Mouse (Mus musculus) large intestine, adult 2 months (tissue): ENCODE results near the gene Glud1. TPM values are rescaled to one million over a fixed set of nuclear protein-coding genes. Genes with fewer than 3 reads are reported as not detected.
"Not testable (repeated sequence)": the region's sequence is repeated elsewhere in the genome, so short reads cannot be mapped to it uniquely, and the experiment has no call there.

ENCODE experiments used
- DNase-seq: peaks from one replicate; pipeline ENCODE4 v3.0.0-alpha.2; 2012; ENCODE audit warnings: low read depth, low spot score
- WGBS: fragments of 180-500 bp; shearing (Covaris S2); methylation state at CpG from one replicate; pipeline ENCODE4 v1.1.7; 2018; 5-methylcytosine and 5-hydroxymethylcytosine counted together
- polyA plus RNA-seq: library from polyadenylated mRNA; depleted of rRNA; stranded (reverse); fragments of >200 nt; gene quantifications from 2 replicates; pipeline ENCODE4 v1.2.3, GENCODE M21; 2012

Gene Glud1
- polyA plus RNA-seq, 1 experiment = 48.1 TPM

- 89% methylated on average over 5 of the region's 5 CpGs for WGBS
- no peak for DNase-seq
These were observed 36.6 kb downstream of the Glud1 start for GRCm38 (mm10) chr14:34347084-34347483.

DNA sequence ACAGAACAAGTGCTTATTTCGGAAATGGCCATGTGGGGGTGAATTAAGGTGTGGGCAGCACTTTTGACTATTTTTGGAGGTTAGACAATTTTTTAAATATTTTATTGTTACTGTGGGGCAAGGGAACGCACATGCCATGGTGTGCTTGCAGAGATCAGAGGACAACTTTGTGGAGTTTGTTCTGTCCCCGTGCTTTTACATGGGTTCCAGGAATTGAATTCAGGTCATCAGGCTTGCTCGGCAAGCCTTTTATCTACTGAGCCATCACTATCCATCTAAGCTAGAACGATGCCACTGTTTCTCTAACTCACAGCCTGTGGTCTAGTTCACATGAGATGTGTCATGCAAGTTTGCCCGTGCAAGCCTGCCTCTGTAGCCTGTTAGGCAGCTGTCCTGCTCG lies 37.8 kb downstream of the Glud1 start:
- no peak for DNase-seq

GRCm38 (mm10) chr14:34349007-34349406 lies 38.5 kb downstream of the Glud1 start:
- DNase-seq = peak; percentile 37
- WGBS = 37% methylated on average over 8 of the region's 8 CpGs

More for the DNA sequence above, 37.8 kb downstream of the Glud1 start:
- WGBS = 72% methylated on average over 7 of the region's 7 CpGs

GRCm38 (mm10) chr14:34351660-34352059 lies 41.1 kb downstream of the Glud1 start:
- 38% methylated on average over 3 of the region's 3 CpGs for WGBS
- no peak for DNase-seq

GRCm38 (mm10) chr14:34352523-34352922 lies 42.0 kb downstream of the Glud1 start:
- WGBS = 44% methylated on average over 6 of the region's 6 CpGs
- no peak for DNase-seq

- WGBS = 87% methylated on average over 3 of the region's 3 CpGs
- DNase-seq = no peak
These were observed 42.8 kb downstream of the Glud1 start for GRCm38 (mm10) chr14:34353326-34353725.

GRCm38 (mm10) chr14:34354456-34354855 lies 43.9 kb downstream of the Glud1 start:
- DNase-seq = no peak
- WGBS = 72% methylated on average over 4 of the region's 4 CpGs

- WGBS = 82% methylated on average over 6 of the region's 6 CpGs
- no peak for DNase-seq
These were observed 44.8 kb downstream of the Glud1 start, which contains the start of gene Fam25c for GRCm38 (mm10) chr14:34355301-34355700. Gene Fam25c (minus strand): TSS chr14:34355433.

- WGBS = 58% methylated on average over 7 of the region's 7 CpGs
- no peak for DNase-seq
These were observed 47.3 kb downstream of the Glud1 start for GRCm38 (mm10) chr14:34357671-34358455.

- whole genome bisulfite sequencing = 62% methylated on average over 5 of the region's 5 CpGs
- no peak for DNase-seq
These were observed 49.2 kb downstream of the Glud1 start for GRCm38 (mm10) chr14:34359676-34360244.

GRCm38 (mm10) chr14:34360251-34360650 lies 49.7 kb downstream of the Glud1 start:
- 45% methylated on average over 6 of the region's 6 CpGs for WGBS
- DNase-seq = no peak

DNA sequence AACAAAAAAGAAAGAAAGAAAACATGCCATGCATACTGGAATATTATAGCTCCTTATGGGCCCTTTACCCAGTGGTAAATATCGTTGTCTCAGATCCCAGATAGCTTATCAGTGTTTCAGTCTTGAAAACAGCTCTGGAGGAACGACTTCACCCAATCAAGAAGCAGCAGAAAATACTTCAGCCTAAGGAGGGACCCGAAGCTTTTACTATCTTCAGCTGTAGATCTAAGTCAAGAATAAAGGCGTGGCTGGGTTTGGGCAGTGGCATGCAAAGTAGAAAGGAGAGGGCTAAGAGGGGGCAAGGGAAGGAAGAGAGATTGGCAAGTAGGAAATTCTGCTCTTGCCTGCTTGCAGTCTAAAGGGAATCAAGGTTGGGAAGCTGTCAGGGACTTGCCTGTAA lies 51.6 kb downstream of the Glud1 start:
- DNase-seq = no peak
- 35% methylated on average over 4 of the region's 4 CpGs for WGBS

- 46% methylated on average over 18 of the region's 18 CpGs for WGBS
- peak; percentile 31 for DNase-seq
These were observed 52.4 kb downstream of the Glud1 start for GRCm38 (mm10) chr14:34362726-34363445.

DNA sequence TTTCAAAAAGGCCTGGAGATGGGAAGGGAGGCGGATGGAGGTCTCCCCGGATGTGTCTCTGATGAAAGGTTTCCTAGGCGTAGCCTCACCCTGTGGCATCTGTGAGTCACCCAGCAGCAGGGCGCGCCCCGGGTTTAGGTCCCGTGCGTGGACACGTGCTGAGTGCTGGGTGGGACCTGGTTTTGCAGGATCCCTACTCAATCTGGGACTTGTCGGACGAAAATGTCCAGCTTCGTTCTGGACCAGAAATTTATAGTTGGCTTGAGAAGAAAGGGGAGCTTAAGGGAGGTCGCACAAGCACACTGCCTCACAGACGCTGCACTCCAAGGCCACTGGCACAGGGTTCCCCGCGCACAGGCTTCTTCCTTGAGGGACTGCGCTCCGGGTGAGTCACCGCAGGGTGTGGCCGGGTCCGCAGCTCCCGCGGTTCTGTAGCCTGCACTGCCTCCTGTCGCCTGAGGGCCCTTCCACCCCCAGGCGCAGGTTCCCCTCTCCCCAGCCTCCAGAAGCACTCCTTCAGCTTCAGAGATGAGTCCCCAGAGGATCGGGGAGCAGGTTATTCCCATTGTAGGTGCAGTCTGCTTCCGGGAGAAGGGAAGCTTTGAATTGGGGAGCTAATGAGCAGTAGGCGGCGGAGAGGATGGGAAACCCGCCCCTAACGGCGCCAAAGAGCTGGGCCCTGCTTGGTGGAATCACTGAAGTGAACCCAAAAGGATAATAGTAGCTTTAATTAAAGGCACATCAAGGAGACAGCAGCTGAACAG lies 53.1 kb downstream of the Glud1 start:
- peak; percentile 59 for DNase-seq
- WGBS = 6% methylated on average over 32 of the region's 32 CpGs

DNA sequence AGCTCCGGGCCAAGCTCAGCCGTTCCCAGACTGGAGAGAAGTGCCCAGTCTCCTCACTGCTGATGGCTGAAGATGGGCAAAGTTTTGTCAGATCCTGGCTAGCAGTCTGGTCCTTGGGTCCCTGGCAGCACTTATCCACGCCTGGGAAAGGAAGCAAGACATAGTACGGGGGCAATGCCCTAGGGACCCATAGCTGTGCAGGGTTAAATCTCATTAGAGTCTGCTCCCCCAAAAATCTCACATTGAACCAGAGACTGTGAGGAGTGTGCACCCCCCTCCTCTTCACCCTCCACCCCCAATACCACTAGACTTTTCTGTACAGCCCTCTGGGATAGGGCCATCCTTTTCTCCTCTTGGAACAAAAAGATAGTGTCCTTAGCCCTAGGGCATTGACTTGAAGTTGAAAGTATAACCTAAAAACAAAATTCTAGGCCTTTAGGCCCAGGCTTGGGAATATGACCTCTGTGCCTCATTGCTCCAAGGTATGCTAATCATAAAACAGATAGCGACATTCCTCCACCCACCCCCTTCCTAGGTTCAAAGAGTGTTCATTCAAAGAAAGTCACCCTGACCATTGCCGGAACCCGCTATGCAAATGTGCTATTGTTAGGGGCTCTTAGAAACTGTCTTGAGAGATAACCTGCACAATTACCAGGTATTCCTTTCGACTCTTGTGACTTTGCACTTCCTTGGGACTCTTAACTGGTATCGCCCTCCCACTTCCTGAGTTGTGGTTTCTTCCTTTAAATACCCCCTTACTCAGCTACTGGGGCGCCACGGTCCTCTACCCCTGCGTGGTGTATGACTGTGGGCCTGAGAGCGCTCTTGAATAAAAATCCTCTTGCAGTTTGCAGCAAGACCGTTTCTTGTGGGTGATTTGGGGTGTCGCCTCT lies 54.0 kb downstream of the Glud1 start:
- not testable (repeated sequence) for DNase-seq
- WGBS = 89% methylated on average over 15 of the region's 15 CpGs

DNA sequence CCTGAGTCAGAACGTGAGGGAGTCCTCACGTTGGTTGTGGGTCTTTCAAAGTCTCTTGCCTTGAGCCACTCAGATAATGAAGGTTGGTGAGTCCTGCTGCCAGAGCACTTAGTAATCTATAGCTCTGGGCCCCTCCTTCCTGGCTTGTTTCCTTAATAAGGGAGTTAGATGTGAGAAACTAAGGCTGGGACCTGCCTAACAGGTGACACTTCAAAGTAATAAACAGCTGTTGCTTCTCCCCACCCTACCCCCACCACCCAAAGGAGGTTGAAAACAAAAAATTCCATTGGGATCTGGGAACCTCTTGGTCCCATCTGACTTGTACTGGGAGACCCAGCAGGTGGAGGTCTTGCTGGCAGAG lies 54.6 kb downstream of the Glud1 start:
- DNase-seq = no peak
- 91% methylated on average over 2 of the region's 2 CpGs for WGBS

DNA sequence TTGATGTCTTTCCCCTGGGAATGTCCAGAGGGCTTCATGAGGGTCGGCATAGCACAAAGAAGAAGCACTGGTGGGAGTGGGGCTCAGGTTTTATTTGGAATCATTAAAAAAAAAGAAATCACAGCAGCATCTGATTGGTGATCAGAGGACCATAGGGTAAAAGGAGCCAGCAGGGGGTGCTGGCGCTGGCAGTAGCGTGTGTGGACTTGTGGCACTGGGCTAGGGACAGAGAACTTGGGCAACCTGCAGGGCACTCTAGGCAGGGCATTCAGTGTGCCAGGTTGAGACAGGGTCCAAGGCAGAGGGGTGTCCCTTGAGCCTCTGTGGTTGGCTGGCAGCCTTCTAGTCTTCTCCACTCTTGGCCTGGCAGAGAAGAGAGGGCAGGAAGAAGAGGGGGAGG lies 59.7 kb downstream of the Glud1 start:
- DNase-seq = no peak
- WGBS = 65% methylated on average over 3 of the region's 3 CpGs

GRCm38 (mm10) chr14:34370921-34371320 lies 60.4 kb downstream of the Glud1 start:
- DNase-seq = no peak
- 91% methylated on average over 3 of the region's 3 CpGs for WGBS

GRCm38 (mm10) chr14:34371763-34372162 lies 61.2 kb downstream of the Glud1 start:
- 39% methylated on average over 2 of the region's 2 CpGs for WGBS
- DNase-seq = no peak
